Mouse (Mus musculus) natural killer cell, adult 2 months (primary cell): Measurements from ENCODE around the gene Adamts8.

Experiments
- DNase-seq, 2 experiments: peaks; one replicate each; pipeline ENCODE4 v3.0.0; 2022; ENCODE audit warnings: low spot score in 2 of 2

The Adamts8 gene

GRCm38 (mm10) chr9:30985782-30986181 is 43.4 kb downstream of the Adamts8 start:
- no peak for DNase-seq

- DNase-seq, result no peak
Measured at GRCm38 (mm10) chr9:30993106-30993505, 50.7 kb downstream of the Adamts8 start.

GRCm38 (mm10) chr9:30996590-30997562 is 54.5 kb downstream of the Adamts8 start:
- no peak for DNase-seq

- no peak for DNase-seq
Measured at GRCm38 (mm10) chr9:31000641-31001040, 58.3 kb downstream of the Adamts8 start.

GRCm38 (mm10) chr9:31002528-31002927 is 60.2 kb downstream of the Adamts8 start:
- DNase-seq, result no peak

- DNase-seq, result no peak
Measured at GRCm38 (mm10) chr9:31009334-31009733, 67.0 kb downstream of the Adamts8 start.

GRCm38 (mm10) chr9:31010040-31010439 is 67.7 kb downstream of the Adamts8 start:
- DNase-seq, result no peak

- DNase-seq, result no peak
Measured at GRCm38 (mm10) chr9:31010749-31011148, 68.4 kb downstream of the Adamts8 start.

- no peak for DNase-seq
Measured at GRCm38 (mm10) chr9:31011533-31011932, 69.2 kb downstream of the Adamts8 start.

- no peak for DNase-seq
Measured at GRCm38 (mm10) chr9:31012674-31013073, 70.3 kb downstream of the Adamts8 start.

- no peak for DNase-seq
Measured at GRCm38 (mm10) chr9:31013415-31013814, 71.1 kb downstream of the Adamts8 start.
